ENCODE assay signal across 10 mouse cellular contexts in the genomic region with DNA sequence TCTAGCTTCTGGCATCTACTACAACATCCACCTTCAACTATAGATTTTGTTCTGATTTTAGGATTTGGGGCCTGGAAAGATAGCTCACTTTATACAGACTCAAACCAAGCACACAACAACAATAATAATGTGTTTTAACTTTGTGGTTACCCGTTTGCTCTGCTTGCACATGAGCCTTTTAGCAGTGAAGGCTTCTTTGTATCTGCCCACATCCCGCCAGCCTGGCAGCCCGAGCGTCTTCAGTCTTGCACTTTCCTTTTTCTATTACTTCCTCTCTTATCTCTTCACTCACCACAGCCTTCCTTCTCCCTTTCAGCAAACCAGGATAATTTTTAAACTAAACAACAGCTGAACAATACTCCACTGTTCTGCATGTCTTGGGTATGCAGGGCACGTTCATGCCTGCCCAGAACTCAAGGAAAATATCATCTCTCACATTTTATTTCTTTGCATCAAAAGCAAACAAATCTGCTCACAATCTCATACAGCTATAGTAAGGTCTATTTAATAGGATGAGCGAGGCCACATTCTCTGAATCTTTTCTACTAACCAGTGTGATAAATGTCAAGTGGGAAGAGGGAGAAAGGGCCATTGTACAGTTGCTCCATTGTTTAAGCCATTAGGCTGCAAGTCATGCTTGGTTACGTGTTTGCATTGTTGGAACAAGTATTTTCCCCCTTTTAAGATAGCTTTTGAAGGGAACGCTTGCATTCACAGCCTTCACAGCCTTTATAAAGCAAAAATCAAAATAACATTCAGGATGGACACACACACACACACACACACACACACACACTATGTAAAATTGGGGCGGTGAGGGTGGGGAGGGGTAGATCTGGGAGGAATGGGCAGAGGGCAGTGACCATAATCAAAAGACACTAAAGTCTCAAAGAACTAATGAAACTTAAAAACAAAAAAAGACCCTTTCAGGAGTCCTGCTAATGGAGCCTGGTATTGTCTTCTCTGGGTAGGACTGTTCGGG. TPM values are rescaled to one million over a fixed set of nuclear protein-coding genes. Genes with fewer than 3 reads are reported as not detected.
A peak's percentile ranks its signal among the peaks of the same experiment; 100 is the strongest.
DNase-seq lines count a peak whose midpoint lies in the region; ATAC-seq and TF ChIP-seq lines count a peak whose summit lies in the region.
"Had no signal": no experiment of that assay in that cellular context is flagged by ENCODE, and none has a peak within 500 bp of the region (broad histone marks: within the 10 kb centered on the region; RNA-seq: fewer than 3 reads in every experiment).

No protein-coding gene starts in this region.

- no peak overlapping the region for H3K9ac ChIP-seq in hindbrain, embryonic 13.5 days
- no peak overlapping the region for H3K9ac ChIP-seq in stomach, embryonic 15.5 days
- H3K9ac ChIP-seq: liver, embryonic 15.5 days had no signal

- peak; percentile 46; the same call in 1 of the 2 replicates for ATAC-seq in hindbrain, embryonic 13.5 days (ENCODE audit: low FRiP score)
- ATAC-seq in stomach, embryonic 15.5 days (ENCODE audit: insufficient read depth, low FRiP score, low read depth) = no peak

- peak overlapping the region; percentile 88 for H3K27ac ChIP-seq in layer of hippocampus, adult 2 months
- H3K27ac ChIP-seq in hindbrain, embryonic 13.5 days = peak overlapping the region; percentile 71
- H3K27ac ChIP-seq in stomach, embryonic 15.5 days = peak overlapping the region; percentile 44; the same call in 1 of the 2 replicates
- H3K27ac ChIP-seq: liver, embryonic 15.5 days had no signal

- peaks cover 24% of the 10 kb centered on the region for H3K4me1 ChIP-seq in hindbrain, embryonic 13.5 days (replicated peaks)
- no peaks in the 10 kb centered on the region for H3K4me1 ChIP-seq in stomach, embryonic 15.5 days
- H3K4me1 ChIP-seq: liver, embryonic 15.5 days had no signal

- H3K36me3 ChIP-seq in hindbrain, embryonic 13.5 days = no peaks in the 10 kb centered on the region
- no peaks in the 10 kb centered on the region for H3K36me3 ChIP-seq in stomach, embryonic 15.5 days
- H3K36me3 ChIP-seq: liver, embryonic 15.5 days had no signal

- DNase-seq in layer of hippocampus, adult 2 months (ENCODE audit: low spot score in 2 of 2) = no peak
- no peak for DNase-seq in layer of hippocampus, postnatal 36 days
- DNase-seq in brain, embryonic 14.5 days (ENCODE audit: low read depth) = peak; percentile 71
- DNase-seq in heart, postnatal 10 days = no peak
- no peak for DNase-seq in cerebellum, adult 11 months
- no peak for DNase-seq in ovary, postnatal 10 days (ENCODE audit: low spot score)
- DNase-seq: cerebellum, adult 9-10 months had no signal

- TF ChIP-seq POLR2A in brain, embryonic 14.5 days (IDR thresholded peaks at IDR 0.05; ENCODE audit: borderline replicate concordance, extremely low read depth, insufficient read depth, insufficient read length, poor library complexity, severe bottlenecking) = no peak

- no peaks in the 10 kb centered on the region for H3K27me3 ChIP-seq in hindbrain, embryonic 13.5 days
- no peaks in the 10 kb centered on the region for H3K27me3 ChIP-seq in stomach, embryonic 15.5 days (replicated peaks)
- H3K27me3 ChIP-seq: liver, embryonic 15.5 days had no signal

- no peak for TF ChIP-seq CTCF in layer of hippocampus, adult 2 months (conservative IDR thresholded peaks at IDR 0.05)
- TF ChIP-seq CTCF in brain, embryonic 14.5 days (IDR thresholded peaks at IDR 0.05; ENCODE audit: borderline replicate concordance, extremely low read depth, insufficient read depth, insufficient read length) = no peak

- H3K4me2 ChIP-seq in hindbrain, embryonic 13.5 days = no peak overlapping the region
- H3K4me2 ChIP-seq in stomach, embryonic 15.5 days = no peak overlapping the region
- H3K4me2 ChIP-seq: liver, embryonic 15.5 days had no signal

- intact Hi-C loops in heart, postnatal 10 days (cut with DNase I) = no loop called here

- 20% methylated on average over 10 of the region's 10 CpGs for WGBS in hindbrain, embryonic 13.5 days
- 54% methylated on average over 10 of the region's 10 CpGs for WGBS in stomach, embryonic 15.5 days

- no peak overlapping the region for H3K4me3 ChIP-seq in layer of hippocampus, adult 2 months
- no peak overlapping the region for H3K4me3 ChIP-seq in hindbrain, embryonic 13.5 days
- no peak overlapping the region for H3K4me3 ChIP-seq in stomach, embryonic 15.5 days (replicated peaks)
- H3K4me3 ChIP-seq: liver, embryonic 15.5 days had no signal

- H3K9me3 ChIP-seq in hindbrain, embryonic 13.5 days = no peaks in the 10 kb centered on the region
- no peaks in the 10 kb centered on the region for H3K9me3 ChIP-seq in stomach, embryonic 15.5 days
- H3K9me3 ChIP-seq: liver, embryonic 15.5 days had no signal

RNA-seq across cellular contexts. Expression of a gene that starts 39.7 kb away (rescaled TPM):
- total RNA-seq in layer of hippocampus, adult 2 months (2021) = 10 to 100 TPM; 24.3 to 26.6 TPM
- 10 to 100 TPM; 28.8 to 29.4 TPM for total RNA-seq in layer of hippocampus, postnatal 36 days (2021)
- 33.5 and 37.0 TPM in 2 replicates for polyA plus RNA-seq in brain, embryonic 14.5 days (2012; rRNA removed)
- polyA plus RNA-seq in hindbrain, embryonic 13.5 days (2015; fragmentation: Nextera tagmentation; extraction: Ambion mirVana) = 102 TPM in 2 replicates
- 88.7 and 91.4 TPM in 2 replicates for polyA plus RNA-seq in stomach, embryonic 15.5 days (2015; fragmentation: Nextera tagmentation; extraction: Ambion mirVana)
- total RNA-seq in heart, postnatal 10 days (2021) = 10 to 100 TPM; 20.0 to 25.5 TPM

RNA-seq across cellular contexts. Expression of a gene that starts 40.2 kb away (rescaled TPM):
- 1 to 10 TPM; 4.9 to 5.4 TPM for total RNA-seq in layer of hippocampus, adult 2 months (2021)
- total RNA-seq in layer of hippocampus, postnatal 36 days (2021) = 1 to 10 TPM; 4.3 to 4.5 TPM
- polyA plus RNA-seq in brain, embryonic 14.5 days (2012; rRNA removed) = 4.1 and 6.1 TPM in 2 replicates
- polyA plus RNA-seq in hindbrain, embryonic 13.5 days (2015; fragmentation: Nextera tagmentation; extraction: Ambion mirVana) = 3.7 and 4.4 TPM in 2 replicates
- 2.0 and 2.1 TPM in 2 replicates for polyA plus RNA-seq in stomach, embryonic 15.5 days (2015; fragmentation: Nextera tagmentation; extraction: Ambion mirVana)
- total RNA-seq in heart, postnatal 10 days (2021) = under 1 TPM; 0.45 to 0.74 TPM
